Mouse (Mus musculus): ENCODE data around the gene Rpgr. TPM values are rescaled to one million over a fixed set of nuclear protein-coding genes. Genes with fewer than 3 reads are reported as not detected.

Rpgr gene
- polyA plus RNA-seq, 1 experiment from 2014 or later: 29.3 TPM

DNA sequence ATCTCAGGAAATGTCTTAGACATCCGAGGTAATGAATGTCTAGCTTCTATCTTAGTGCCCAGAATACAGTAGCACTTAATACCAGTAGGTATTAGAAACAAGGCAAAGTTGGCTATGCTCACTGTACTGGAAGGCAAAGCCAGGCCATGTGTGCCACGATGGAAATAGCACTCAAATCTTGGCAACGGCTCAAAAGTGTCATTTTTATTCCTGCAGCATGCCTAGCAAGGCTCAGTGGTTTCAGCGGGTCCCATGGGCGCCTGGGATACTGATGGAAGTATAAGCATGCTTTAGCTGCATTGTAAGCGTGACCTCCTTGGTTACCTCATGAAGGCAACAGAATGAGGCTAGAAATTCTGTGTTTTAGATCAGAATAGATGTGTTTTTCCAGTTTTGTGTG, 2.6 kb upstream of the Rpgr start:
- no peak overlapping the region for H3K27ac ChIP-seq (ENCODE audit: low read depth, low read length)
- no peak overlapping the region for H3K4me2 ChIP-seq (ENCODE audit: low read length)
- H3K36me3 ChIP-seq (ENCODE audit: control insufficient read depth, insufficient read depth, low read length): no peaks in the 10 kb centered on the region
- WGBS: 57% methylated on average over 6 of the region's 6 CpGs
- ATAC-seq: no peak
- H3K4me1 ChIP-seq (ENCODE audit: control insufficient read depth, insufficient read depth, low read depth, low read length): no peaks in the 10 kb centered on the region
- no peaks in the 10 kb centered on the region for H3K27me3 ChIP-seq (replicated peaks; ENCODE audit: control insufficient read depth, insufficient read depth, low read length)
- H3K9me3 ChIP-seq (ENCODE audit: control insufficient read depth, low read length): no peaks in the 10 kb centered on the region
- no peak overlapping the region for H3K4me3 ChIP-seq (ENCODE audit: low read length)
- H3K9ac ChIP-seq (ENCODE audit: low read depth, low read length): no peak overlapping the region

- H3K9me3 ChIP-seq (ENCODE audit: control insufficient read depth, low read length): no peaks in the 10 kb centered on the region
- peak overlapping the region; percentile 82 for H3K27ac ChIP-seq (ENCODE audit: low read depth, low read length)
- H3K36me3 ChIP-seq (ENCODE audit: control insufficient read depth, insufficient read depth, low read length): no peaks in the 10 kb centered on the region
- peak overlapping the region; percentile 62 for H3K4me3 ChIP-seq (ENCODE audit: low read length)
- H3K4me1 ChIP-seq (ENCODE audit: control insufficient read depth, insufficient read depth, low read depth, low read length): no peaks in the 10 kb centered on the region
- no peaks in the 10 kb centered on the region for H3K27me3 ChIP-seq (replicated peaks; ENCODE audit: control insufficient read depth, insufficient read depth, low read length)
- H3K4me2 ChIP-seq (ENCODE audit: low read length): peak overlapping the region; percentile 52
- 19% methylated on average over 16 of the region's 16 CpGs for WGBS
- peak; percentile 48; the same call in 1 of the 2 replicates for ATAC-seq
- H3K9ac ChIP-seq (ENCODE audit: low read depth, low read length): peak overlapping the region; percentile 61
Observed at GRCm38 (mm10) chrX:10215972-10216371, 748 bp downstream of the Rpgr start.

GRCm38 (mm10) chrX:10205937-10206336, 10.8 kb downstream of the Rpgr start:
- no peak for ATAC-seq
- no peak overlapping the region for H3K9ac ChIP-seq (ENCODE audit: low read depth, low read length)
- H3K36me3 ChIP-seq (ENCODE audit: control insufficient read depth, insufficient read depth, low read length): peaks cover 2% of the 10 kb centered on the region; the same call in 1 of the 2 replicates
- H3K4me3 ChIP-seq (ENCODE audit: low read length): no peak overlapping the region
- no peak overlapping the region for H3K27ac ChIP-seq (ENCODE audit: low read depth, low read length)
- H3K4me2 ChIP-seq (ENCODE audit: low read length): no peak overlapping the region
- WGBS: 80% methylated on average over 5 of the region's 5 CpGs
- H3K9me3 ChIP-seq (ENCODE audit: control insufficient read depth, low read length): no peaks in the 10 kb centered on the region
- no peaks in the 10 kb centered on the region for H3K4me1 ChIP-seq (ENCODE audit: control insufficient read depth, insufficient read depth, low read depth, low read length)
- no peaks in the 10 kb centered on the region for H3K27me3 ChIP-seq (replicated peaks; ENCODE audit: control insufficient read depth, insufficient read depth, low read length)

GRCm38 (mm10) chrX:10201289-10201688, 15.4 kb downstream of the Rpgr start:
- no peak overlapping the region for H3K27ac ChIP-seq (ENCODE audit: low read depth, low read length)
- 19% methylated on average over 2 of the region's 2 CpGs for WGBS
- no peak overlapping the region for H3K4me2 ChIP-seq (ENCODE audit: low read length)
- H3K36me3 ChIP-seq (ENCODE audit: control insufficient read depth, insufficient read depth, low read length): no peaks in the 10 kb centered on the region
- H3K9ac ChIP-seq (ENCODE audit: low read depth, low read length): no peak overlapping the region
- H3K4me3 ChIP-seq (ENCODE audit: low read length): no peak overlapping the region
- H3K9me3 ChIP-seq (ENCODE audit: control insufficient read depth, low read length): no peaks in the 10 kb centered on the region
- H3K4me1 ChIP-seq (ENCODE audit: control insufficient read depth, insufficient read depth, low read depth, low read length): no peaks in the 10 kb centered on the region
- H3K27me3 ChIP-seq (replicated peaks; ENCODE audit: control insufficient read depth, insufficient read depth, low read length): no peaks in the 10 kb centered on the region
- no peak for ATAC-seq

- H3K36me3 ChIP-seq (ENCODE audit: control insufficient read depth, insufficient read depth, low read length): no peaks in the 10 kb centered on the region
- no peak for ATAC-seq
- no peak overlapping the region for H3K27ac ChIP-seq (ENCODE audit: low read depth, low read length)
- no peak overlapping the region for H3K9ac ChIP-seq (ENCODE audit: low read depth, low read length)
- H3K4me2 ChIP-seq (ENCODE audit: low read length): no peak overlapping the region
- 62% methylated on average over 3 of the region's 3 CpGs for WGBS
- no peaks in the 10 kb centered on the region for H3K9me3 ChIP-seq (ENCODE audit: control insufficient read depth, low read length)
- H3K4me1 ChIP-seq (ENCODE audit: control insufficient read depth, insufficient read depth, low read depth, low read length): no peaks in the 10 kb centered on the region
- no peak overlapping the region for H3K4me3 ChIP-seq (ENCODE audit: low read length)
- H3K27me3 ChIP-seq (replicated peaks; ENCODE audit: control insufficient read depth, insufficient read depth, low read length): no peaks in the 10 kb centered on the region
Observed at GRCm38 (mm10) chrX:10152390-10152789, 64.3 kb downstream of the Rpgr start.

DNA sequence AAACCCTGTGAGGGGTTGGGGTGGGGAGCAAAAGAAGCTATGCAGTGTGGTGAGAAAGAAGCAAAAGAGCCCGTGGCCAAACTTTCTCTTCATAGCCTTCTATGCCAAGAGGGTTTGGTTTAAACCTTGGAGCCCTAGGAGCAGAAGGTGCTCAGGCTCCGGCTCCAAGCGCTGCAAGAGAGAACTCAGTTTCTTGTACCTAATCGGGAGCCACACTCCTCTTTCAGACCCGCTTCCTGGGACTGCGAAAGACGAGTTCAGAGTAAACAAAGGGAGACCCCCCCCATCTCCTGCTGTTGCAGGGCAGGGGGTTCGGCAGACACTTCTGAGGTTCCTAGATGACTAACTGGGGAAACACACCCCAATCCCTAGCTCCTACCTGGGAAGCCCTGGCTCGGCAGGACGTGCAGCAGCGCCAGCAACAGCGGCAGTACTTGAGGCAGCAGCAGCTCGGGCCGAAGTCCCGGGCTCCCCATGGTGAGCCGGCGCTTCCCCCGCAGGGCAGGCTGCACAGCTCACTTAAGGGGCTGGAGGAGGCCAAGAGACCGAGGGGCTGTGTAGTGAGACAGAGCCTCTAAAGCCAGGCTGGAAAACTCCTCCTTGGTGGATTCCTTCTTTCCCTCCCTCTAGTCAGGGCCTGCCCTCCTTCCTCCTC, 99.5 kb downstream of the Rpgr start, which contains the start of gene Srpx:
Gene Srpx (minus strand): TSS at position 645 of the 655 bp plus-strand sequence.
- H3K27me3 ChIP-seq (replicated peaks; ENCODE audit: control insufficient read depth, insufficient read depth, low read length): no peaks in the 10 kb centered on the region
- peak; percentile 75 for ATAC-seq
- H3K4me3 ChIP-seq (ENCODE audit: low read length): peak within 1 kb of the TSS; percentile 32
- peak within 1 kb of the TSS; percentile 62 for H3K4me2 ChIP-seq (ENCODE audit: low read length)
- H3K4me1 ChIP-seq (ENCODE audit: control insufficient read depth, insufficient read depth, low read depth, low read length): no peaks in the 10 kb centered on the region
- H3K27ac ChIP-seq (ENCODE audit: low read depth, low read length): no peak within 1 kb of the TSS
- 17% methylated on average over 16 of the region's 19 CpGs for WGBS
- peak within 1 kb of the TSS; percentile 53 for H3K9ac ChIP-seq (ENCODE audit: low read depth, low read length)
- H3K9me3 ChIP-seq (ENCODE audit: control insufficient read depth, low read length): no peaks in the 10 kb centered on the region
- no peaks in the 10 kb centered on the region for H3K36me3 ChIP-seq (ENCODE audit: control insufficient read depth, insufficient read depth, low read length)

- H3K36me3 ChIP-seq (ENCODE audit: control insufficient read depth, insufficient read depth, low read length): no peaks in the 10 kb centered on the region
- no peak overlapping the region for H3K9ac ChIP-seq (ENCODE audit: low read depth, low read length)
- no peaks in the 10 kb centered on the region for H3K27me3 ChIP-seq (replicated peaks; ENCODE audit: control insufficient read depth, insufficient read depth, low read length)
- H3K27ac ChIP-seq (ENCODE audit: low read depth, low read length): no peak overlapping the region
- no peaks in the 10 kb centered on the region for H3K9me3 ChIP-seq (ENCODE audit: control insufficient read depth, low read length)
- ATAC-seq: no peak
- WGBS: 40% methylated on average over 3 of the region's 3 CpGs
- no peak overlapping the region for H3K4me2 ChIP-seq (ENCODE audit: low read length)
- H3K4me3 ChIP-seq (ENCODE audit: low read length): no peak overlapping the region
- no peaks in the 10 kb centered on the region for H3K4me1 ChIP-seq (ENCODE audit: control insufficient read depth, insufficient read depth, low read depth, low read length)
Observed at GRCm38 (mm10) chrX:10115780-10116179, 100.9 kb downstream of the Rpgr start.

GRCm38 (mm10) chrX:10110736-10111135, 106.0 kb downstream of the Rpgr start:
- no peaks in the 10 kb centered on the region for H3K4me1 ChIP-seq (ENCODE audit: control insufficient read depth, insufficient read depth, low read depth, low read length)
- ATAC-seq: no peak
- H3K9ac ChIP-seq (ENCODE audit: low read depth, low read length): no peak overlapping the region
- WGBS: 55% methylated on average over 1 of the region's 1 CpGs
- no peak overlapping the region for H3K4me2 ChIP-seq (ENCODE audit: low read length)
- H3K27ac ChIP-seq (ENCODE audit: low read depth, low read length): no peak overlapping the region
- H3K9me3 ChIP-seq (ENCODE audit: control insufficient read depth, low read length): no peaks in the 10 kb centered on the region
- H3K36me3 ChIP-seq (ENCODE audit: control insufficient read depth, insufficient read depth, low read length): no peaks in the 10 kb centered on the region
- no peak overlapping the region for H3K4me3 ChIP-seq (ENCODE audit: low read length)
- H3K27me3 ChIP-seq (replicated peaks; ENCODE audit: control insufficient read depth, insufficient read depth, low read length): no peaks in the 10 kb centered on the region

- ATAC-seq: no peak
- H3K9me3 ChIP-seq (ENCODE audit: control insufficient read depth, low read length): no peaks in the 10 kb centered on the region
- WGBS: 38% methylated on average over 4 of the region's 4 CpGs
- no peak overlapping the region for H3K9ac ChIP-seq (ENCODE audit: low read depth, low read length)
- H3K4me3 ChIP-seq (ENCODE audit: low read length): no peak overlapping the region
- H3K27ac ChIP-seq (ENCODE audit: low read depth, low read length): no peak overlapping the region
- H3K4me1 ChIP-seq (ENCODE audit: control insufficient read depth, insufficient read depth, low read depth, low read length): no peaks in the 10 kb centered on the region
- H3K27me3 ChIP-seq (replicated peaks; ENCODE audit: control insufficient read depth, insufficient read depth, low read length): no peaks in the 10 kb centered on the region
- H3K4me2 ChIP-seq (ENCODE audit: low read length): no peak overlapping the region
- H3K36me3 ChIP-seq (ENCODE audit: control insufficient read depth, insufficient read depth, low read length): no peaks in the 10 kb centered on the region
Observed at GRCm38 (mm10) chrX:10108558-10108957, 108.2 kb downstream of the Rpgr start.

Measured in hindbrain, embryonic 16.5 days (tissue).